Mouse (Mus musculus) megakaryocyte-erythroid progenitor cell, adult 5-6 weeks (primary cell): ENCODE measurements around the gene Sytl1. TPM values are rescaled to one million over a fixed set of nuclear protein-coding genes. Genes with fewer than 3 reads are reported as not detected.

ENCODE experiments used
- ATAC-seq: replicated peaks from 2 replicates; pipeline ENCODE4 v1.8.0; 2016; ENCODE audit warnings: mild to moderate bottlenecking, inconsistent platforms; ENCODE audit not compliant: severe bottlenecking, poor library complexity, low FRiP score, low TSS enrichment
- total RNA-seq, 2 experiments: library from RNA; stranded (forward) in 1 of 2; stranded (reverse) in 1 of 2; fragments of 200-1000, 215-1000 nt in 1 of 2; fragments of >200 nt in 1 of 2; fragmentation: Nextera tagmentation in 1 of 2; gene quantifications; 2 replicates each; pipeline ENCODE4 v1.2.3; 2014 to 2017

The Sytl1 gene
- total RNA-seq, 2 experiments from 2014 or later: 0.44 TPM; not detected in 1

DNA sequence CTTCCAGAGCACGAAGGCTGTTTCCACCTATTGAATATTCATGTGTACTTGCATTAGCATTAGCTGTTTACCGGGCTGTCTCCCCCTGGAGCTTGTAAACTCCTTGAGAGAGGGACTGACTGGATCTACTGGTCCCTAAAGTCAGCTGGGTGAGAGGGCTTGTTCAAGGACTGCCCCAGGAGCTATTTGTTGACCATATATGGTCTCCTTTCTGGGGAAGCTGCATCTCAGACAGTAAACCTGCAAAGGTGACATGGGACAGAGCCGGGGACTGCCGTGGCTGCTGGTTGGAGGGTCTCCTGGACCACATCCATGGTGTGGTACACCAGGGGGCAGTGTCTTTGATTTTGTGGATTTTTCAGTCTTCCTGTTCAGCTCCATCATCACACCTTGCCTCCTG lies 19.7 kb upstream of the Sytl1 start:
- no peak for ATAC-seq

DNA sequence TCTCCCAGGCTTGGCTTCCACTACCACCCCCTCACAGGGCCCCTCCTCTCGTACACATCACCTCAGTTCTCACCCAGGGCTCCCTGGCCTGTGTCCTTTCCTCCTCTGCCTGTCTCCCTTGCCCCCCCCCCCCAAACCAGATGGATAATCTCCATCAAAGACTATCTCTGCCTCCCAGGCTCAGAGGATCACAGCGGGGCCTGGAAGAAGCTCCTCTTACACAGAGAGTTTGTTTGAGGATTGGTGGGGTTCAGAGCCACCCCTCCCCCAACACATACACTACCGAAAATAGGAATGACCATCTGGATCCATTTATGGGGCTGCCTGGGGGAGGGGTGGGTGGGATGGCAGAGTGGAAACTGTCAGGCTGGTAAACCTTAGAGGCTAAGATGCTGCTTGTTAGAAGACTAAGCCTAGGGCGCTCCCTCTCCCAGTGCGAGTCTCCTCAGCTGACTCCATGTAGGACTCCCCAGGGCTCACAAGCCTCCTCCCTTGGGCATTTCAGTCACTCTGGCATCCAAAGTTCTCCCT lies 19.1 kb upstream of the Sytl1 start:
- ATAC-seq: no peak

DNA sequence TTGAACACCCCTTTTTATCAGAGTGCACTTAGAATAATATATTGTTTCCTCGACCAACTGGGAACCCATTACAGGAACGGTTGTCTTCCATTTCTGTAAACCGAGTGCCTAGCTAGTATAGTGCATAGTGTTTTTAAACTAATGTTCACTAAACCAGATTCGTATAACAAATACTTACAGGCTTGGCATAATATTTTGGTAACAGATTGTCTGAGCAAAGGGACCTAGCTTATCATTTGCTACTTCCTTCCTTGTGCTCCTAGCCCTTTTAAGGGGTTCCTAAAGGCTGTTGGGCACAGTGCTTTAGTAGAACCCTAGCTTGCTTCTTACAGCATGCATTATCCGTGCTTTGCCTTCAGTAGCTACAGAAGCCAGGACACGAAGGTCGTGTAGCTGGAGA lies 18.6 kb upstream of the Sytl1 start:
- no peak for ATAC-seq

DNA sequence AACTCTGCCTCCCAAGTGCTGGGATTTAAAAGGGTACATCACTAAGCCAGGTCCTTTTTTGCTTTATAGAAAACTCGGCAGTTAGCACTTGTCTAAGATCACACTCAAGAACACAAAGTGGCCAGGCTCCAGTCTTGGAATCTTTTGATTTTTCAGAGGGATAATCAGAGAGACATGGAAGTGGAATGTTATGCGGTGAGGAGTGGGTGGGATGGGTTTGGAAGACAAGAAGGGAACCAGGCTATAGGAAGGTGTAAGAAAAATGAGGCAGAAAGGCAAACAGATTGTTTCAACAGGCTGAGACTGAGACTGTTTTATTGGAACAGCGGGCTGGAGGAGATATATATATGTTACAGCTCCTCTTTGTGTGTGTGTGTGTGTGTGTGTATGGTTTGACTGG lies 15.6 kb upstream of the Sytl1 start:
- no peak for ATAC-seq

DNA sequence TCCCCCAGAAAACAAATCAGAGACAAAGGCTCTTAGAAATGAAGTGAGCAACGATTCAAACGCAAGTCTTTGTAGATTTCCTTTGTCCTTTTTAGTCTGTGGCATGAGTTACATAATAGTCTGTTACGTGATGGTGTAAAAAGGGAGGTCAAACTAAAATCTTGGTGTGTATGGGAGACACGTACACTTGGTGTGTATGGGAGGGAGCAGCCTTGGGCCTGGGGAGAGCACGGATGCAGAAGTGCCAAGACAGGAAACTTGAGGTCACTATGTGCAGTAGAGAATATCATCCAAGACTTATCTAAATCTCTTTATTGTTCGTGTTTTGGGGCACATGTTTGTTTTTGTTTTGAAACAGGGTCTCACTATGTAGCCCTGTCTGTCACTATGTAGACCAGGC lies 15.2 kb upstream of the Sytl1 start:
- ATAC-seq: no peak

DNA sequence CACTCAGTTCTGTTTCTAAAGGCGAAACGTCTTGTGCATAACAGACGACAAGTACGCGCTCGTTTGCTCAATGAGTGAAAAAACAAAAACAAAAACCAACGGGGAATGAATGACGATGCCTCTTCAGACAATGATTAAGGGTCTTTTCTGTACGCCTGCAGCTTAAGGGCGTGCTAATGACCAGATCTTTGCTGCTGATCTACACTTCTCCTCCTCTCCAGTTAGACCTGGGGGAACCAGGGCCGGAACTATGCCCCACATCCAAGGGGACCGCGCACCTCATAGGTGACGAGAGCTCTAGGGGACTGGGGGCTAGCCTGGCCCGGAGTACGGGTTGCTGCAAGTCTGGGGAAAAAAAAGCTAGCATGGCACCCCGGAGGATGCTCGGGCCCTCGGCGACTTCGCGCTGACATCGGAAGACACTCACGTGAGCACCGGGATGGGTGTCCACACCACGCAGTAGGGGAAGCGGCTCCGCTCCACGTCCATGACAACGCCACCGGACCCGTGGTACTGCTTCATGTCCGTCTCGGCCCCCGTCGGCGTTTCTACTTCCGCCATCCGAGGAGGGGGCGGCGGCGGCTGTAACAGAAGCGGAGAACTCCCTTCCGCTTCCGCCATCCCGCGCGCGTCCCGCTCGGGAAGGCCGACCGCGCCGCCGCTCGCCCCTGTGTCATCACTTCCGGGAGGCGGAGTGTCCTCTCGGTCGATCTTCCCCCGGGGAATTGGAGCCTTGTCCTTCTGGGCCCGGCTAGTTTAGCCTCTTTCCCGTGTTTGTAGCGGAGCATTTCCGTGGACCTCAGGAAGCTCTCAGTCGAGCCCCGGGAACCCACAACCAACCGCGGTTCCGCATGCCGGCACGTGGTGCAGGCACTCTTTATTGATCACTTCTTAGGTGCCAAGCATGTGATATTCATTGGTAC lies 14.5 kb upstream of the Sytl1 start, which contains the start of gene Tmem222:
Tmem222 (minus strand) TSS at position 689 of the 923 bp plus-strand sequence.
- ATAC-seq: peak; percentile 95

DNA sequence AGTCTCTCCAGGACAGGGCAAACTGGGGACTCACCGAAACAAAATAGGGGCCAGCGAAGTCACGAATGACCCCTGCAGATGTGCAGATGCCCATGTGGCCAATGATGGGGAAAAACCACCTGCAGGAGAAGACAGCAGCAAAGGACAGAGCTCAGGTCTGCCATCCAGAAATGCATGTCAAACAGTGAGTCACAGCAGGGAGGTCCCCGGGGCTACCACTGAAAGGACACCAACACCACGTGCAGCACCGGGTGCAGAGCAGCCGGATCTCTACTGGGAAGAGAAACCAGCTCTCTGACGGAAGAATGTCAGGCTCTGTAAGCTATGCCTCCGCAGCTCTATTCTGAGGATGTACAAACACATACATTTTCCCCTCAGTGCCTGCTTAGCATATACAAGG lies 8.0 kb upstream of the Sytl1 start:
- ATAC-seq: no peak

DNA sequence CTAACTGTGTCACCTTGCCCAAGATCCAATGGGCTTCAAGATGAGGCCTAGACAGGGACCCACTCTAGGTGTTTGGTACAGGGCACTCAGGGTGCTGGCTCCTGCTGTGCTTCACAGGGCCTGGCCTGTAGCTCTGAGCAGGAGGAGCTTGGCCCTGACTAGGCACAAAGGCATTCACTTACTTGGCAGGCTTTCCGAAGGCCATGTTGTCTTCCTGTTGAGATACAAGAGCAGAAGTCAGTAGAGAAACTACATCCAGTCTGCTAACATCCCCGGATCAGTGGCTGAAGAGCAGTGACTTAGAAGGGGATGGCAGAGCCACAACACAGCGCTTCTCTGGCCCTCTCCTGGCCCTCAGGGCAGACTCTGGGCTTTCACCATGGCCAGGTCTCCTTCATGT lies 6.7 kb upstream of the Sytl1 start:
- no peak for ATAC-seq

DNA sequence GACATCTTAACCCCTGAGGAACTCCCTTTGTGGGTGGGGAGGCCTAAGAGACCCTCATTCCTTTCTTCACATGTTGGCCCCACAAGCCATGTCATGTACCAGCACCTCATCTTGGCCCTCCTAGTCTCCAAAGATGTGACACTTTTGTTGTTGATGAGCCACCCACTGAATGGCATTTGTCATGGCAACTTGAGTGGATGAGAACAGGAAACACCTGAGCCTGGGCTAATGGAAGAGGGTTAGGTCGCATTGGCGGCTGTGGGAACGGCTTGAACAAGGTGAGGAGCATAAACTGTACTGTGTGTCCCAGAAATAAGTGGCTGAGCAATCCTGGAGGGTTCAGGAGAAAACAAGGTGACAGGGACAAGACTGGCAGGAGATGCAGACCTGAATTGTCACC lies 6.0 kb upstream of the Sytl1 start:
- no peak for ATAC-seq

DNA sequence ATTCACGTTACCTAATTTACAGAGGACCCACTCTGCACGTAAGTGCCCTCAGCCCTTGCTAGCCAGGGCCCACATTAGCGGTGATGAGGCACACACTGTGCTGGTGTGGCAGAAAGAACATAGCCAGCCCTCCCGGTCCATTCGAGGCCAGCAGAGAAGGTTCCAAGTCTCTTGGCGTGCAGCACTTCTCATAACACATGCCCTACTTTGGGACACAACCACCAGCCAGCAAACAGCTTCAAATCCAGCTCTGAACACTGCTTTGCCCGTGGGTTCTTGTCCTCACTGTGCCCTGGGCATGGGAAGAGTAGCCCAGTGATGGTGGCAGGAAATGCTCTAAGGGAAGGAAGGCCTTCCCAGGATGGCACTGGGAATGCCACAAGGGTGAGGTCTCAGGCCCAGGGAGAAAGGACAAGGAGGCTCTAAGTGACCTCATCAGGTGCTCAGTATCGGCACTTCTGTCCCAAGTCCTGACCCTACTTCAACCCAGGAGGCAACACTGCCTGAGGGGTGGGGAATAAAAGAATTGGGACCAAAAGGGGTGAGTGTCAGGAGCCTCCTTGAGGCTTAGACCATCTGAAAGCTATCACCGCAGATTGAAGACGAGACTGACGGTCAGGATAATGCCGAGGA lies 3.5 kb upstream of the Sytl1 start:
- ATAC-seq: no peak

DNA sequence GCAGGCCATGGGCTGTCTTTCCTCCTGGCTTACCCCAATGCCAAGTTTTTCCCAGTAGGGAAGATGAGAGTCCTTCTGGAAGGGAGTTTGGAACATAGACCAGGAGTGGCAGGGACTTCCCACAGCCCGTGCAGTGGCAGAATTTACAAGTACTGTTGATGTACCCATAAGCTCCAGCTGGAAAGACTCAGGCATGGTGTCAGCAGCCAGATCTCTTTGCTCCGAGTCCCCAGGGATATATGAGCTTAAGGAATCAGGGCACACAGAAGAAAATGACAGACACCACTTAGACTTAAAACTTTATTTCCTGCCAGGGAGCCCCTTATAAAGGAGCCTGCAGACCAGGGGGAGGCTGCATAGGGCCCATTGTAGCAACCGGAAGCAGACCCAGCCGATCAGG lies 2.8 kb upstream of the Sytl1 start:
- no peak for ATAC-seq

DNA sequence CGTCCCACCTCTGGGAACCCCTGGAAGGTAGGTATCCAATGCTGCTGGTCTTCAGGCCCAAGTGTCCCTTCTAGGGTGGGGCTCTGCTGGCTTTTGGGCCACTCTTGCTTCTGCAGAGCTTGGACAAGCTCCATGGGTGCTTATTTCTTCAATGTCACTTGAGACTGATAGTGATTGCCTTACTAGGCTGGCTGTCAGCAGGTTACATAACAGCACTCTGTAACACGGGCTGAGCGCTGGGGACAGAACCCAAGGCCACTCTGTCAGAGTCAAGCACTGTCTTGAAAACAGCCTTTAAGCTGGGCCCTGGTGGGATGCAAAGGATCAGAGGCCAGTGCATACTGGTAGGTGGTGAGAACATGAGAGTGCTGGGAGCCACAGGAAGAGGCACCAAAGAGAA lies 2.4 kb upstream of the Sytl1 start:
- ATAC-seq: no peak

DNA sequence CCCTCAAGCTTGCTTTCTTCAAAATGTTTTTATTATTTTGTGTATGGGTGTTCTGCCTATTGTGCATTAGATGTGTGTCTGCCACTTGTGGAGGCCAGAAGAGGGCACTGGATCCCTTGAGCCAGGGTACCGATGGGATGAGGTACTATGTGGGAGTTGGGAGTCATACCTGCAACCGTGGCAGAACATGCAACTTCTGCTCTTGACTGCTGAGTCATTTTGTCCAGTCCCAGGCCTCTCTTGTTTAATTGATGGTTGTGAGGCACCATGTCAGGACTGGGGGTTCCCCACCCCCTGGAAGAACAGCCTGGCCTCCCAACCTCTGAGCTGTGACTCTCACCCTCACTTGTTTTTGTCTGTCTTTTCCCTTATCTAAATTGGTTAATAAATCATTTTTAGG lies 1.6 kb upstream of the Sytl1 start:
- ATAC-seq: no peak

DNA sequence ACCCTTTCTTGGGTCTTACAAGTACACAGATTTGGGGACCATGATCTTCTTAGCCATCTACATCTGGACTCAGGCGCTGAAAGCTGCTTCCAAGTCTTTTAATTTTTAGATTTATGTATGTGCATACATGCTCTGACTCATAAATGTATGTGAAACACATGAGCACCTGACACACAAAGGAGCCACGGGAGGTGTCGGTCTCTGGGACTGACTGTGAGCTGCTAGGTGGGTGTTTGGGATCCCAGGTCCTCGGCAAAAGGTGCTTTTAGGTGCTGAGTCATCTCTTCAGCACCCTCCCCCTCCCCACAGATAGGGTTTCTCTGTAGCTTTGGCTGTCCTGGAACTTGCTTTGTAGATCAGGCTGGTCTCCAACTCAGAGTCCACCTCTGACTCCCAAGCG lies 843 bp upstream of the Sytl1 start:
- ATAC-seq: no peak

DNA sequence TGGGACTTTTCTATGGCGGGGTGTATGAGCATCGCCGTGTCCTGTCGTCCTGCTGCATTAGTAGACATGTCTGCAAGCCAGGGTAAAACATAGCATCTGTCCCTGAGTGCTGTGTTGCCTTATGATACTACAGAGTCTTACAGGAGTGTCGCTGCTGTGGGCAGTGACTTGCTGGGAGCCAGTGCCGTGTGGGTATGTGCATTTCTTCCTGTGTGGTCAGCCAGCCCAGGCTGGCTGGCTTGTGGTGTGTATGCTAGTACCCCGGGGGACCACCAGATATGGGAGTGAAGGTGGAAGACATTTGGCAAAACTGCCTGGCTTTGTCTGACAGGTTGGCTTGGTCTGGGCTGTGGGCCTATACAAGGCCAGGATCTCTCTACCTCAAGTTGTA lies 543 bp downstream of the Sytl1 start:
- no peak for ATAC-seq

DNA sequence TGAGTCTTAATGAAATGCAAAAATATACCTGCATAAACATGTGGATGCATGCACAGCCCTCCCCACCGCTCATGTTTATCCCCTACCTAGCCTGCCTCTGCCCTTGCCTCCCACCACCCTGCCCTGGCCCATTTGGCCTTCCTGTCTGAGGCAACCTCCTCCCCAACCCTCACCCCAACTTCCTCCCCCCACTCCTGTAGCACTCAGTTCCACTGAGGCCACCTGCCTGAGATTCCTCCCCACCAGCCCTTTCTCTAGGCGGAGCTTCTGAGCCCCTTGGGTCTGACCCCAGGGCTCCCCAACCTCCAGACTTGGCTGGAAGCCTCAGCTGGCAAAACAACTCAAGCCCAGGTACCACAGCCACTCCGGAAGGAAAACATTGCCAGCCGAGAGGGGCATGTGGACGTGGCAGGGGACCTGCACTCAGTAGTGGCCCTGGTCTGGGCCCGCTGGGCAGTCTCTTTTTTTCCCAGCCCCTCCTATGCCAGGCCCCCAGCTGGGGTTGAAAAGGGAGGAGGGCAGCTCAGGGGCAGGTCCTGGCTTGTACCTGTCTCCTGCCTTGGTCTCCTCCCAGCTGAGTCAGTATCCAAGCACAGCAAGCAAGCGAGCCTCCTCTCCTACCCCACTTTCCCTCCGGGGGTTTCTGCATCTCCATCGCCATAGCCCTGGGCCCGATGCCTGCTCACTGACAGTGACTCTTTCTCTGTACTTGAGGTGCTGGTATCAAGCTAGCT lies 1.1 kb downstream of the Sytl1 start:
- ATAC-seq: no peak

DNA sequence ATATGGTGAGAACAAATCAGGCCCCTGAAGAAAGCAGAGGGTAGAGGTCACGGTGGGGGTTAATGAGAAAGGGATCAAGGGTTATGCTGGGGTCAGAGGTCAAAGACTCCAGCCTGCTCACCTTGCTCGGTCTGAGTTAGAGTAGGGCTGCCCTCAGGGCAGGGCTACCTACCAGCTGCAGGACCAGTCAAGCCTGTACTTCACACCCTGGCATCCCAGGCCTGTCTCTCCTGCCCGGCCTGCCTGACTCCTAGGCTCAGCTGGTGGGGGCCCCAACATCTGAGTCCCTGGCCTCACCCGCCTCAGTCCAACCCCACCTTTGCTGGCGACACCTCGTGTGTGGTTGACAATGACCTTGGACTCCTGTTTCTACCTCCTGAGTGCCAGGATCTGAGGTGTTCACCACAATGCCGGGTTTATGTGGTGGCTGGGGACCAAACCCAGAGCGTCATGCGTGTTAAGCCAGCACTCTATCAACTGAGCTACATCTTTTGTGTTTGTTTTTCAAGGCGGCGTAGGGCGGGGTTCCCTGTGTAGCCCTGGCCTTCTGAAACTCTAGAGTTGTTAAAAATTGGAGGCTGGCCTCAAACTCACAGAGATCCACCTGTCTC lies 5.0 kb downstream of the Sytl1 start:
- ATAC-seq: no peak

DNA sequence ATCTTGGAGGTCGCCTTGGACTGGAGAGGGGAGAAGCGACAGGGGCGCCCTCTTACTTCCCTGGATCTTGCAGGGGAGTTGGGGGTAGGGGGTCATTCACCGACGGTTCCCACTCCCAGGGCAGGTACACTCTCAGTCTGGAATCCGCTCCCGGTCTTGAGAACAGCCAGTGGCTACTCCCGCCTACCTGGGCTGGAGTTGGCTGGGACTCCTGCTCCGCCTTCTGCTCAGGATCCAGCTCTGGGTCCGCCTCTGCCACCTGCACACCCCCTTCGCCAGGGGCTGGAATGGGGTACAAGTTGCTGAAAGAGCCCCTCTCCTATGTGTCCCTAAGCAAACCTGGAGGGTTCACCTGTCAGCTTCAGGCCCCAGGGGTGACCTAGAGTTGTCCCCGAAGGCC lies 5.7 kb downstream of the Sytl1 start:
- ATAC-seq: no peak

DNA sequence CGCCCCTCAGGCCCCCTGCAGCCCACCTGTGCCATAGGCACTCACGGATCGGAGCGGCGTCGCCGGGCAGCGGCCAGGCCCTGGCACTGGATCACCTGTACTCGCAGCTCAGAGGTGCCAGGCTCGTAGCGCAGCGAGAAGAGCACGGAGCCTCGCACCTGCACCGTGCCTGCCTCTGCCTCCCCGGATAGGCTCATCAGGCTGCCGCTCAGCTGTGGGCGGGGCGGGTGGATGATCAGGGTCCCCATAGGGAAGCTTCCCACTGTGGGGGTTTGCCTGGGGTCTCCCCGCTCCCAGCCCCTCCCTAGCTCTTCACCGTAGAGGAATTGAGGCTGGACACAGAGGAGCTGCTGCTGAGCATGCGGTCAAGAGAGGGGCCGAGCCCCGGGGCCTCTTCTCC lies 6.1 kb downstream of the Sytl1 start:
- no peak for ATAC-seq

DNA sequence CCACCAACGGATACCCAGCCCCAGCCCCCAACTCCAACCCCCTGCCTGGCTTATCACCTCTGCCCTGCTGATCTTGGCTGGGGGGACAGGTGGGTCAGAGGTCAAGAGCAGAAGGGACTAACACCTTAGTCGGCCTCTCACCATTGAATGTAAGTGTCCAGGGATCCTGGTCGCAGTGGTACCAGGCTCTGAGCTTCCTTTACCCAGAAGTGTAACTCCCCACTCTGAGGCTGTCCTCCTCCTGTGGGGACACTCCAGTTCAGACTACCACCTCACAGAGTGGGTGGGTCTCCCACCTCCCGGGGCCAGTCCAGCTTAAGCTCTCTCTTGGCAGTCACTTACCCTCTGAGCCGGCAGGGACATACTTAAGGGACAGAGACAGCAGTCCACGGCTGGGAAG lies 7.5 kb downstream of the Sytl1 start:
- no peak for ATAC-seq
